Mouse (Mus musculus) frontal cortex, postnatal 25 days (tissue): ENCODE data around the gene Nprl3.

ENCODE experiments used
- DNase-seq, 2 experiments: peaks; one replicate each; pipeline ENCODE4 v3.0.0; 2022; ENCODE audit warnings: low spot score in 2 of 2

Gene Nprl3

DNA sequence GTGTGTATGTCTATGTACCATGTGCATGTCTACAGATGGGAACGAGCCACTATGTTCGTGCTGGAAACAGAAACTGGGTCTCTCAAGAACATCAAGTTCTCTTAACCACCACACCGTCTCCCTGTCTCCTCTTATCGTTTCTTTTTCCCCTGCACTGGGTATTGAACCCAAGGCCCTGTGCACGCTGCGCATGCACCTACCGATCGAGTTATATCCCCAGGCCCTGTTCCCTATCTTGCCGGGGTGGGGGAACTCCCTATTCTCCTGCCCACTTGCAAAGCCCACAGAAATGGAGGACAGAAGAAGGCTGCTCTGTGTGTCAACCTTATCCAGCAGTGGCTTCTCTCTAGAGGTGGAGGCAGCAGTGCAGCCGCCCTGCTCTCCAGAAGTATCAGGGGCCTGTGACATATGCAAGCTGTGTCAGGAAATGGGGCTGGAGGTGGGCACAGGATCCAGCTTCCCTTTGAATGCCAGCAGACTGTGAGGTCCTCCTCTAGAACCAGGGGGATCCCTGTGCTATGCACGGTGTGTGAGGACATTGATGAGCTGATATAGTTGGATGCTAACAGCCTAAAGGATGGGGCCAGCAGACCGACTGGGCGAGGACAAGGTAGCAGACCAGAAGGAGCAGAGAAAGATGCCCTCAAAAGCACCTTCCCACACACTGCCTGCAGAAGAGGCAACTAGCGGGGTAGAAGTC, 69.1 kb downstream of the Nprl3 start:
- no peak for DNase-seq

DNA sequence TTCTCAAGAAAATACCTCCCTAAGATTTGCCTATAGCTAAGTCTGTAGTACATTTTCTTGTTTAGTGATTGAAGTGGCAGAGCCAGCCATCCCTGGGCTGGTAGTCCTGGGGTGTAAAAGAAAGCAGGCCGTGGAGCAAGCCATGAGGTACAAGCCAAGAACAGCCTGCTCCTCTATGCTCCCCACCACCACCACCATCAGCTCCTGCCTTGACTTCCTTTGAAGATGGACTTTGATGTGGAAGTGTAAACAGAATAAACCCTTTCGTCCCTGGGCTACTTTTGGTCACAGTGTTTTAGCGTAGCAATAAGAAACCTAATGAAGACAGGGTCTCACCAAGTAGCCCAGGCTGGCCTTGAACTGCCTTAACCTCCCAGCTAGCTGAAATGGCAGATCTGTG, 69.7 kb downstream of the Nprl3 start:
- DNase-seq: no peak

DNA sequence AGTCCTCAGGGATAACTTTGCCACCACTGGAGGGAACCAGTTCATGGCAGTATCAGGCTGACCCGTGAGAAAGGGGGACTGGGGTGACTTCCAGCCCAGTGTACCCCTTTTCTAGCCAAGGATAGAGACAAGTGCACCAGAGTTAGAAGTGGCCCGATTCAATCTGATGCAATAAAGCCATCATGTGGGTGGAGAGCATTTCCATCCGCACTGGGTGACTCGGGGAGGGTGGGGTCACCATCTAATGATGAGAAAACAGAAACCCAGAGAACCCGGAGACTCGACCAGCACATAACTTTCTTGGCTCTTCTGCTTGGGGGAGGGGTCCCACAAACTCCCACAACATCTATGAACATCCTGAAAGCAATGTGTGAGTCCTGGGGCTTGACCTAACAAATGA, 70.8 kb downstream of the Nprl3 start:
- no peak for DNase-seq

DNA sequence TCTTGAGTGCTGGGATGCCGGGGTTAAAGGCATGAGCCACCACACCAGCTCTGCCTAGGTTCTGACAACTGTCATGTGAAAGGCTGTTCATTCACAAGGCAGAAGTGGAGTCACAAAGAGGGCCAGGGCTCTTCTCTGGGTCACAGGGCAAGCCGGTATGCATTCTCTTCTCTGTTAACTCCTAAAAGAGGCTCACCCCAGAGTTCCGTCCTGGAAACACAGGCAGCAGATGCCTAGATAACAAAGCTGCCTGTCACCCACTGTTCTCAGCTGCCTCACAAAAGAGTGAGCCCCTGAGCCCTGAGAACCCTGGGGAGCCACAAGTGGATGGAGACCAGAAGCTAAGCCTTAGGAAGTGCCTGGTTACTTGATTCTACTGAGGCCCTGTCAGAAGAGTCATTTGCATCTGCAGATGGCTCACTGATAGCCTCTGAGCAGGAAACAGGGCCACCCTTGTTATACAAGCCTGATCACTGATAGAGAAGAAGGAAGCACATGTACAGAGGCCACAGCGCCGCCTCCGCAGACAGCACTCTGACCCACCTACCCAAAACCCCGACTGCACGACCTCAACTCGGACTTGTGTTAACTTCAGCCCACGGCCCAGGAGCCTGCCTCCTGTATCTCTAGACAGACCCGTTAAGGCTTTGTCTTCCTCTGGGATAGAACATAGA, 71.5 kb downstream of the Nprl3 start:
- DNase-seq: no peak

DNA sequence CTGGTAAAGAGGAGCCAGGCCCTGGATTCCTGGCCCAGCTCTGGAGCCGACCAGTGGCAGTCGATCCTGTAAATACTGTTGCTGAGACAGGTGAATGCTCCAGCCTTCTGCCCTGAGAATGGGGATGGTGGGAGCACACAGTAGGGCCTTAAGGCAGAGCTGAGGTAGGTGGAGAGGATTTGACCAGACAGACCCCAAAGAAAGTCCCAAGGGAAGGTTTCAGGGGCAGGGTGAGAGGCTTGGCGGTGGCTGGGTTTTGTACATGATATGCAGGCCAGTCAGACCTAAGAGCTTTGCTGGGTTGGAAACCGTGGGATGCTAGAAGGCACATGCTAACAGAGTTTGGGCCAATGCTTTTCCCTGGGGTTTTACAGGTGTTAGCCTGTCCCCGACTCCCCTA, 72.9 kb downstream of the Nprl3 start:
- DNase-seq: no peak

- DNase-seq: no peak
Measured at GRCm38 (mm10) chr11:32194086-32194485, 73.4 kb downstream of the Nprl3 start.

GRCm38 (mm10) chr11:32193156-32193555, 74.4 kb downstream of the Nprl3 start:
- DNase-seq: no peak

- DNase-seq: no peak
Measured at GRCm38 (mm10) chr11:32190603-32191110, 76.8 kb downstream of the Nprl3 start.

DNA sequence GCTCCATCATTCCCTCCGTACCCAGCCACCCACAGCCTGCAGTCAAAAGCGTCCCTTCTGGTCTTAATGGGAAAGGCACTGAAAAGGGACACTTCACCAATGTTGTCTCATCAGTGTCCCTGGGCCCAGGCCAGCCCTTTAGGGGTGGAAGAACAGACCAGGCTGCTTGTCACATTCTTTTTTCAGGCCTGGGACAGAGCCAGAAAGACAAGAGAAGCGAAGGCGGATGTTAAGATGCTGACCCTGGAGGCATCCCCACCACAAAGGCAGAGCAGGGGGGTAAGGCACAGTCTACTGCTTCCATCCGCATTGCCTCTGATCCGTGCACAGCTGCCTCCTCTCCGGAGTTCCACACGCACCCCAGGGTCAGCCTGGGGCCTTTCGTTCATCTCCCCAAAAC, 77.4 kb downstream of the Nprl3 start:
- no peak for DNase-seq

DNA sequence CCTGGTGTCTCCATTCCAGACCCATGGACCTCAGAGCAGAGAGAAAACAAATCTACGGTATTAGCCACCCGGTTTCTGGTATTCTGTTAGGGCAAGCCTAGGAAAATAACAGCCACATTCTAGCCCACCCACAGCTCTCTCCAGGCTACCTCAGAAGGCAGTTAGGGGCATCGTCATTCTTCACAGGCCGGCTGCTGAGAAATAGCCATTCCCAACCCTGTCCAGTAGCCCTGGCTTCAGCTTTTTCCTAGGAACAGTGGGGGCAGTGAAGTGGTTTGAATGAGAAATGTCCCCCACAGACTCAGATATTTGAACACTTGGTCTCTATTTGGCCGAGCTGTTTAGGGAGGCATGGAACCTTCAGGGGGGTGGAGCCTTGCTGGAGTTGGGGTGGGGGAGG, 78.1 kb downstream of the Nprl3 start:
- DNase-seq: no peak

DNA sequence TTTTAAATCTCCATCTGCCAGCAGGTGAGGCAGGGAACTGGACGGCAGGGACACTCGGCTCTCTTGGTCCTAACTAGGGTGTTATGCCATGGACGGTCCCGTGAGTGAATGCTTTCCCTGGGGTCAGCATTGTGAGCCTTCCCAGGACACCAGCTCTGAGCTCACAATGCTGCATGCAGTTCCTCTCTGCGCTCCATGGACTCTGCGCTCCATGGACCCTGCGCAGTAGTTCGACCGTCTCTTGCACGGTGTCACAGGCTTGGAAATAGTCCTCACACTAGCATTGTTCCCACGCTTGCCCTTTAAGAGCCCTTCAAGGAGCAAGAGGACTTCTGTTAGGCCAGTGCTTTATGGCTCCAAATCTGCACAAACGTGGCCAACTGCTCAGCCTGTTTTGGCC, 78.6 kb downstream of the Nprl3 start:
- no peak for DNase-seq

DNA sequence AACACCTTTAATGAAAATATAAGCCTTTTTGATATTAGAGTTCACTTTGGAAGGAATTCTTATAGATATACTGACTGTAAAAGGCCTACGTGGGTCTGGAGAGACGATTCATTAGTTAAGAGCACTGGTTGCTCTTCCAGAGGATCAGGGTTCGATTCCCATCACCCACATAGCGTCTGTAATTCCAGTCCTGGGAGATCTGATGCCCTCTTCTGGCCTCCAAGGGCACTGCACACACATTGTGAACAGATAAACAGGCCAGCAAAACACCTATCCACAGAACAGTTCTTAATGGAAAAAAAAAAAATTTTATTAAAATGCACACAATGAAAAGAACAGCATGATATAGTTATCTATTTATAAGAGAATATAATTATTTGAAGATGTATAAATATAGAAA, 80.3 kb downstream of the Nprl3 start:
- DNase-seq: no peak

- no peak for DNase-seq
Measured at GRCm38 (mm10) chr11:32186031-32186430, 81.5 kb downstream of the Nprl3 start.

DNA sequence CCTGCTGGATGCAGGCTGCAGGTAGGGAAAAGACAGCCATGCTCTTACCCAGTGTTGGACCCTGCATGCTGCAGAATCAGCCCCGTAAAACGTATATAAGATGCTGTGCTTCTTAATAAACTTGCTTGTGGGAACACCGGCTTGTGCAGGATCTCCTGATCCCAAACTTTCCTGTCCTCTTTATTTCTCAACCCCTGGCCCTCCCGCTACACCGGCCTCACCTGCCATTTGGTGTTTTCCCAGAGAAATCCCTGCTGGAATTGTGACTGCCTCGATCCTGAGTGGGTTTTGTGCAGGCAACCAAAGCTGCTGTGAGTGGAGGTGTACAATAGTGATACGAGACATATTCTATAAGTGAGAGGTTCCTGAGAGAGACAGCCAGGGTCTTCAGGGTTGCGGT, 83.0 kb downstream of the Nprl3 start:
- DNase-seq: no peak

- DNase-seq: peak; percentile 77 to 89
Measured at GRCm38 (mm10) chr11:32181973-32182868, 85.3 kb downstream of the Nprl3 start.

- no peak for DNase-seq
Measured at GRCm38 (mm10) chr11:32181246-32181645, 86.3 kb downstream of the Nprl3 start.

DNA sequence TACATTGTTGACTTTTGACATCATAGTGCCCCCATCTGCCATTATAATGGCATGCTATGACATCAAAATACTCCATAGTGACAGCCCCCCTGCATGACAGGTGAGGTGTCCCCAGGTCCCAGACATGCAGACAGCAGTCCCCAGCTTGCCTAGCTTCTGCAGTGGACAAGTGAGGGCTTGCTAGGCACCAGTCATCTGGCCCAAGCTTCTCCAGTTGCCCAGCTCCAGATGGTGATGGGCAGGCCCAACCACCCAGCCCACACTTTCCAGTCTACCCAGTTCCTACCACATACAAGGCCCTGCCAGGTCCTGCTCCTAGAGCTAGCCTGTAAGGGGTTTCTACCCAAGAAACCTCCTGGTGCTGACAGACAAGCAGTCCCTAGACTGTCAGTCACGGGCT, 89.0 kb downstream of the Nprl3 start:
- DNase-seq: no peak
